Mouse (Mus musculus) liver, postnatal 0 days (tissue): ENCODE measurements around the gene Cfap77. TPM values are rescaled to one million over a fixed set of nuclear protein-coding genes. Genes with fewer than 3 reads are reported as not detected.
A peak's percentile ranks its signal among the peaks of the same experiment; 100 is the strongest.

ENCODE experiments used
- ATAC-seq: fragments of 200-750 bp; cut with Nextera tagmentation; 2 replicates; pipeline ENCODE4 v1.8.0; 2017; ENCODE audit warnings: mild to moderate bottlenecking, moderate library complexity
- DNase-seq: peaks from one replicate; pipeline ENCODE4 v3.0.0-alpha.2; 2016
- H3K27ac ChIP-seq: fragments of 300-500 bp; sonication (generic); 2 replicates; pipeline ENCODE4 v1.5.1; 2014; ENCODE audit warnings: antibody characterized with exemption, moderate library complexity, mild to moderate bottlenecking, low read depth
- H3K27me3 ChIP-seq: fragments of 300-500 bp; sonication (generic); 2 replicates; pipeline ENCODE4 v1.6.1; 2014; ENCODE audit warnings: low read length, control low read depth, mixed read lengths; ENCODE audit not compliant: insufficient read depth
- H3K36me3 ChIP-seq: fragments of 300-500 bp; sonication (generic); replicated peaks from 2 replicates; pipeline ENCODE4 v1.6.1; 2014; ENCODE audit warnings: mild to moderate bottlenecking, control low read depth, low read length, moderate library complexity, mixed read lengths; ENCODE audit not compliant: insufficient read depth
- H3K4me1 ChIP-seq: fragments of 300-500 bp; sonication (generic); 2 replicates; pipeline ENCODE4 v1.6.1; 2014; ENCODE audit warnings: antibody characterized with exemption, mild to moderate bottlenecking, control low read depth; ENCODE audit not compliant: insufficient read depth
- H3K4me2 ChIP-seq: fragments of 300-500 bp; sonication (generic); 2 replicates; pipeline ENCODE4 v1.6.1; 2014; ENCODE audit warnings: low read depth, mild to moderate bottlenecking, low read length, moderate library complexity, mixed read lengths
- H3K4me3 ChIP-seq: fragments of 300-500 bp; sonication (generic); 2 replicates; pipeline ENCODE4 v1.5.1; 2014; ENCODE audit warnings: low read depth, low read length
- H3K9ac ChIP-seq: fragments of 300-500 bp; sonication (generic); replicated peaks from 2 replicates; pipeline ENCODE4 v1.6.1; 2014; ENCODE audit warnings: mild to moderate bottlenecking, moderate library complexity
- H3K9me3 ChIP-seq: fragments of 300-500 bp; sonication (generic); 2 replicates; pipeline ENCODE4 v1.6.1; 2016; ENCODE audit warnings: mild to moderate bottlenecking, control low read depth, low read length, mixed read lengths
- CTCF ChIP-seq: sonication (generic); IDR thresholded peaks from 2 replicates; pipeline ENCODE4 v1.5.1; 2016; ENCODE audit warnings: antibody characterized with exemption, low read depth
- EP300 ChIP-seq: IDR thresholded peaks from 2 replicates; pipeline ENCODE4 v1.6.1; 2016; ENCODE audit warnings: antibody characterized with exemption, low read depth, mild to moderate bottlenecking
- WGBS: fragments of 180-500 bp; shearing (Covaris S2); extraction: QIAGEN DNeasy Blood & Tissue Kit; methylation state at CpG from one replicate; pipeline ENCODE4 v1.1.7; 2014; ENCODE audit not compliant: insufficient replicate concordance; 5-methylcytosine and 5-hydroxymethylcytosine counted together
- polyA plus RNA-seq: library from polyadenylated mRNA; unstranded; fragments of >200 nt; fragmentation: Nextera tagmentation; extraction: Ambion mirVana; gene quantifications from 2 replicates; pipeline ENCODE4 v1.2.1, GENCODE M21; 2015

Cfap77 gene
- polyA plus RNA-seq, 1 experiment from 2014 or later = 0.06 TPM

- no peak for ATAC-seq
- H3K4me1 ChIP-seq = peaks cover 4% of the 10 kb centered on the region
- DNase-seq = no peak
- H3K27me3 ChIP-seq = peaks cover 100% of the 10 kb centered on the region
- H3K9me3 ChIP-seq = no peaks in the 10 kb centered on the region
- no peak overlapping the region for H3K4me2 ChIP-seq
- no peak overlapping the region for H3K4me3 ChIP-seq
- TF ChIP-seq CTCF (no peak), EP300 (no peak)
- 0% methylated on average over 2 of the region's 2 CpGs for whole genome bisulfite sequencing
- H3K36me3 ChIP-seq = no peaks in the 10 kb centered on the region
- H3K9ac ChIP-seq = no peak overlapping the region
- H3K27ac ChIP-seq = no peak overlapping the region
These were observed 140.7 kb downstream of the Cfap77 start for GRCm38 (mm10) chr2:28914121-28914520.

GRCm38 (mm10) chr2:28912961-28913360, 141.9 kb downstream of the Cfap77 start:
- Histone ChIP-seq H3K9me3 (no peaks in the 10 kb centered on the region), H3K36me3 (no peaks in the 10 kb centered on the region), H3K4me2 (no peak overlapping the region), H3K4me3 (no peak overlapping the region), H3K27me3 (peaks cover 100% of the 10 kb centered on the region), H3K9ac (no peak overlapping the region), H3K4me1 (peaks cover 4% of the 10 kb centered on the region), H3K27ac (no peak overlapping the region)
- DNase-seq = no peak
- 7% methylated on average over 4 of the region's 4 CpGs for WGBS
- TF ChIP-seq CTCF (no peak), EP300 (no peak)
- ATAC-seq = no peak

GRCm38 (mm10) chr2:28912039-28912700, 142.7 kb downstream of the Cfap77 start:
- Histone ChIP-seq H3K9ac (no peak overlapping the region), H3K4me3 (no peak overlapping the region), H3K9me3 (no peaks in the 10 kb centered on the region), H3K36me3 (no peaks in the 10 kb centered on the region), H3K27me3 (peaks cover 95% of the 10 kb centered on the region), H3K4me2 (no peak overlapping the region), H3K27ac (no peak overlapping the region), H3K4me1 (no peaks in the 10 kb centered on the region; the same call in 1 of the 2 replicates)
- 6% methylated on average over 33 of the region's 33 CpGs for WGBS
- no peak for DNase-seq
- TF ChIP-seq CTCF (no peak), EP300 (no peak)
- ATAC-seq = no peak

GRCm38 (mm10) chr2:28911331-28912038, 143.4 kb downstream of the Cfap77 start:
- no peak for ATAC-seq
- no peak for DNase-seq
- peaks cover 88% of the 10 kb centered on the region for H3K27me3 ChIP-seq
- H3K9me3 ChIP-seq = no peaks in the 10 kb centered on the region
- H3K4me2 ChIP-seq = no peak overlapping the region
- no peaks in the 10 kb centered on the region for H3K36me3 ChIP-seq
- no peak overlapping the region for H3K9ac ChIP-seq
- H3K4me3 ChIP-seq = no peak overlapping the region
- no peak for TF ChIP-seq CTCF
- no peak for TF ChIP-seq EP300
- H3K4me1 ChIP-seq = no peaks in the 10 kb centered on the region; the same call in 1 of the 2 replicates
- no peak overlapping the region for H3K27ac ChIP-seq
- 2% methylated on average over 43 of the region's 44 CpGs for WGBS

- Histone ChIP-seq H3K4me3 (no peak overlapping the region), H3K9me3 (no peaks in the 10 kb centered on the region), H3K27ac (no peak overlapping the region), H3K4me1 (no peaks in the 10 kb centered on the region), H3K36me3 (peaks cover under 1% of the 10 kb centered on the region; the same call in 1 of the 2 replicates), H3K27me3 (peaks cover 82% of the 10 kb centered on the region), H3K4me2 (no peak overlapping the region), H3K9ac (no peak overlapping the region)
- TF ChIP-seq EP300 = no peak
- no peak for TF ChIP-seq CTCF
- no peak for DNase-seq
- WGBS = 12% methylated on average over 3 of the region's 3 CpGs
- no peak for ATAC-seq
These were observed 144.0 kb downstream of the Cfap77 start for GRCm38 (mm10) chr2:28910877-28911276.

GRCm38 (mm10) chr2:28909818-28910710, 144.8 kb downstream of the Cfap77 start:
- ATAC-seq (no peak), DNase-seq (no peak)
- H3K27me3 ChIP-seq = peaks cover 74% of the 10 kb centered on the region
- H3K4me2 ChIP-seq = 0 out of 2 replicates have a peak overlapping the region, but pooled peaks have one; percentile 9
- no peak overlapping the region for H3K9ac ChIP-seq
- no peak overlapping the region for H3K27ac ChIP-seq
- TF ChIP-seq EP300 = no peak
- no peak for TF ChIP-seq CTCF
- WGBS = 10% methylated on average over 25 of the region's 25 CpGs
- no peaks in the 10 kb centered on the region for H3K4me1 ChIP-seq
- no peaks in the 10 kb centered on the region for H3K9me3 ChIP-seq
- no peak overlapping the region for H3K4me3 ChIP-seq
- H3K36me3 ChIP-seq = peaks cover 3% of the 10 kb centered on the region; the same call in 1 of the 2 replicates
